Mouse (Mus musculus) bone marrow macrophage, adult 2 months (primary cell): ENCODE results near the gene Cpa1.

Experiments used
- CTCF ChIP-seq: IDR thresholded peaks from 2 replicates; pipeline ENCODE4 v1.5.1; 2012; ENCODE audit warnings: low read depth, mild to moderate bottlenecking, low read length, moderate library complexity
- POLR2A ChIP-seq: IDR thresholded peaks from 2 replicates; pipeline ENCODE4 v1.6.1; 2012; ENCODE audit warnings: mild to moderate bottlenecking, low read depth, low read length, borderline replicate concordance

GRCm38 (mm10) chr6:30615741-30616140 lies 23.3 kb upstream of the Cpa1 start:
- TF ChIP-seq CTCF (no peak), POLR2A (no peak)
